Mouse (Mus musculus): ENCODE measurements at regions not wholly inside any gene's neighbourhood (a gene's known extent, or its start where the extent isn't known, plus 50 kb on each side); places are given as distances from the start of the nearest gene placed in this dataset.

DNA sequence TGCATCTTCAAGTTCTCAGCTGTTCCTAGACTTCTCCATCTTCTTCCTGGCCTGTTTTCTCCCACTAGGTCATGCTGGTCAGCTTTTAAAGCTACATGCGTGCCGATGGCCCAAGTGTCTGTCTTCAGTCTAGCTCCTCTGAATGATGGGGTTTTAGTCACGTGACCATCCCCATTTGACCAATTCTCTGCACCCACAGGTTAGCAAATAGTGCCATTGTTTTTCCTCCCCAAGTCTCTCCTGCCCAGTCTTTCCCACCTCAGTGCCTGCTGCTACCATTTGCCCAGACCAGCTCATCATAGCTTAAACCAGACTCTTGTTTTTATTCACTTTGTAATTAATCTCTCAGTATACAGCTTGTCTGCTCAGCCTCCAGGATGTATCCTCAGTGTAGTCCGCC is 62.3 kb downstream of the Zfp706 start:
- no peak overlapping the region for H3K9ac ChIP-seq (replicated peaks; ENCODE audit: low read depth, low read length)
- ATAC-seq (ENCODE audit: insufficient number of reproducible peaks, insufficient read depth, low FRiP score, low read depth): no peak
- 88% methylated on average over 4 of the region's 4 CpGs for WGBS
- no peaks in the 10 kb centered on the region for H3K9me3 ChIP-seq (ENCODE audit: control insufficient read depth, low read depth, low read length)
- no peak overlapping the region for H3K27ac ChIP-seq (ENCODE audit: low read length)
- no peak overlapping the region for H3K4me2 ChIP-seq (replicated peaks; ENCODE audit: low read depth, low read length)
- no peak overlapping the region for H3K4me3 ChIP-seq (ENCODE audit: low read depth, low read length)
- peaks cover 5% of the 10 kb centered on the region; the same call in 1 of the 2 replicates for H3K4me1 ChIP-seq (ENCODE audit: control insufficient read depth, insufficient read depth, low read length)
- H3K27me3 ChIP-seq (ENCODE audit: control insufficient read depth, insufficient read depth, low read length): no peaks in the 10 kb centered on the region
- H3K36me3 ChIP-seq (ENCODE audit: control insufficient read depth, insufficient read depth, low read length): no peaks in the 10 kb centered on the region

DNA sequence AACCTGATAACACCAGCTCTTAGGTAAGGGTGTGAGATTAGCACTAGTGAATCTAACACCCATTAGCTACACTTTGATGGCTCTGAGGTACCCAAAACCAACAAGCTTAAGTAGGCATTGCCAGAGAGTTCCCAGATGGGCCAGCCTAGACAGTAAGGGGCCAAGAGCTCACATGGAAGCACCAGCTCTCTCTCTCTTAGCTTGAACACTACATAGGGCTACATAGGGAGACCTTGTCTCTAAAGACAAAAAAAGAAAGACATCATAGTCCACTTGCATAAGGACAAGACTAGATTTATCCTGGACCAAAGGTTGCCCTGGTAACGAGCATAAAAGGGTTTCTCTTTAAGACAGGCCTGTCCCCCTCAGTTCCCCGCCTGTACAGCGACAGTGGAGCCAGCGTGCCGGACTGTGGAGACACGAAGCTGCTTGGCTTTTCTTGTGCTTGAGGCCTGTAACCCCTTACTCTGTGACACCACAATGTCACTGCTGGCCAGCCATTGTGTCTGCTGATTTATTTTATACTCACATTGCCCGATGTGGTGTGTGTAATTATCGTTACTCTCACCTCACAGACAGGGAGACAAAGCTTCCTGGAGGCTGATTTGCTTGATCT is 62.9 kb downstream of the Zfp706 start:
- peaks cover 5% of the 10 kb centered on the region; the same call in 1 of the 2 replicates for H3K4me1 ChIP-seq (ENCODE audit: control insufficient read depth, insufficient read depth, low read length)
- H3K27ac ChIP-seq (ENCODE audit: low read length): no peak overlapping the region
- H3K27me3 ChIP-seq (ENCODE audit: control insufficient read depth, insufficient read depth, low read length): no peaks in the 10 kb centered on the region
- no peaks in the 10 kb centered on the region for H3K9me3 ChIP-seq (ENCODE audit: control insufficient read depth, low read depth, low read length)
- no peaks in the 10 kb centered on the region for H3K36me3 ChIP-seq (ENCODE audit: control insufficient read depth, insufficient read depth, low read length)
- H3K9ac ChIP-seq (replicated peaks; ENCODE audit: low read depth, low read length): no peak overlapping the region
- no peak for ATAC-seq (ENCODE audit: insufficient number of reproducible peaks, insufficient read depth, low FRiP score, low read depth)
- no peak overlapping the region for H3K4me3 ChIP-seq (ENCODE audit: low read depth, low read length)
- no peak overlapping the region for H3K4me2 ChIP-seq (replicated peaks; ENCODE audit: low read depth, low read length)
- WGBS: 81% methylated on average over 8 of the region's 8 CpGs

DNA sequence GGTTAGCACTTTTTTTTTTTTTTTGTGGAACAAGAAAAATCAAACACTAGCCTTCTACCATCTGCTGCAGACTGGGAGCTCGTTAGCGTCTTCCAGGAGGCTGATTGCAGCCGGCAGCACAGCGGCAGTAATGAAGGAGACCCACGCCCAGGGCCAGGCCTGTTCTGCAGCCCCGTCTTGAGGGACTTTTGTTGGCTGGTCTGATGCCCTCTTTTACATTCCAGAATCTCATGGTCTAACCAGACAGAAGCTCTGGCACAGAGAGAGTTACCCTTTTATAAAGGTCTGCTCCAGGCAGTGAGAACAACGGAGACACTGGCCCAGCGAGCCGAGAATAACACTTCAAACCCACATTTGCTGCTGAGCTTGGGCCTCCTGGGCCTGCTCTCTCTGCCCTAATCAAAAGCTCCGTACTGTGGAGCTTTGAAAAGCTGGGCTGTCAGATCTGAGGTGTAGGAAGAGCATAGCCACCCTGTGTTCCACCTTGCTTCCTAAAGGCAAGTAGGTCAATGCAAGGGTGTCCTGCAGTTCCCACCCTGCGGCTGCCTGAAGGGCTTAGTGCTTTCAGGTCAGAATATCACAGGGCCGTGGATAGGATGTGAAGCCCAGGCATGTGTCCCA is 64.0 kb downstream of the Zfp706 start:
- ATAC-seq (ENCODE audit: insufficient number of reproducible peaks, insufficient read depth, low FRiP score, low read depth): no peak
- Histone ChIP-seq H3K9ac (replicated peaks; ENCODE audit: low read depth, low read length) (no peak overlapping the region), H3K4me2 (replicated peaks; ENCODE audit: low read depth, low read length) (no peak overlapping the region), H3K27me3 (ENCODE audit: control insufficient read depth, insufficient read depth, low read length) (no peaks in the 10 kb centered on the region), H3K27ac (ENCODE audit: low read length) (no peak overlapping the region), H3K4me1 (ENCODE audit: control insufficient read depth, insufficient read depth, low read length) (peaks cover 10% of the 10 kb centered on the region; the same call in 1 of the 2 replicates), H3K36me3 (ENCODE audit: control insufficient read depth, insufficient read depth, low read length) (no peaks in the 10 kb centered on the region), H3K4me3 (ENCODE audit: low read depth, low read length) (no peak overlapping the region), H3K9me3 (ENCODE audit: control insufficient read depth, low read depth, low read length) (no peaks in the 10 kb centered on the region)
- WGBS: 47% methylated on average over 12 of the region's 12 CpGs

DNA sequence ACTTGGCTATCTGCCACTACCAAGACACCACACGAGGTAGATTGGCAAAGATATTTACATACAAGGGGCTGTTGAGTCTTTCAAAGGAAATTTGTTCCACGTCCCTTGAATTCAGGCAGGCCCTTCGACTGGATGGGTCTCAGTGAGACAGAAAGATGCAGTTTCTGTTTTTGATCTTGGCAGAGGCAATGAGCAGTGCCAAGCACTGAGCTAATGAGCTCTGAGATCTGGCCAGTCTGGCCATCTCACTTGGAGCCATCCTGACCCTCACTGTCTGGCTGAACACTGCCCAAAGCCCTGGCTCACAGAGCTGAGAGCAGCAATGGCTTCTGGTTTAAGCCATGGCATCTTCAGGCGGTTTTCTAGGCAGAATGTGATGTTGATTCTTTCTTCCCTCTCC is 65.3 kb downstream of the Zfp706 start:
- no peaks in the 10 kb centered on the region for H3K36me3 ChIP-seq (ENCODE audit: control insufficient read depth, insufficient read depth, low read length)
- WGBS: 70% methylated on average over 4 of the region's 4 CpGs
- no peak overlapping the region for H3K27ac ChIP-seq (ENCODE audit: low read length)
- H3K9me3 ChIP-seq (ENCODE audit: control insufficient read depth, low read depth, low read length): no peaks in the 10 kb centered on the region
- H3K27me3 ChIP-seq (ENCODE audit: control insufficient read depth, insufficient read depth, low read length): no peaks in the 10 kb centered on the region
- peaks cover 14% of the 10 kb centered on the region; the same call in 1 of the 2 replicates for H3K4me1 ChIP-seq (ENCODE audit: control insufficient read depth, insufficient read depth, low read length)
- H3K4me3 ChIP-seq (ENCODE audit: low read depth, low read length): no peak overlapping the region
- ATAC-seq (ENCODE audit: insufficient number of reproducible peaks, insufficient read depth, low FRiP score, low read depth): no peak
- H3K4me2 ChIP-seq (replicated peaks; ENCODE audit: low read depth, low read length): no peak overlapping the region
- H3K9ac ChIP-seq (replicated peaks; ENCODE audit: low read depth, low read length): no peak overlapping the region

DNA sequence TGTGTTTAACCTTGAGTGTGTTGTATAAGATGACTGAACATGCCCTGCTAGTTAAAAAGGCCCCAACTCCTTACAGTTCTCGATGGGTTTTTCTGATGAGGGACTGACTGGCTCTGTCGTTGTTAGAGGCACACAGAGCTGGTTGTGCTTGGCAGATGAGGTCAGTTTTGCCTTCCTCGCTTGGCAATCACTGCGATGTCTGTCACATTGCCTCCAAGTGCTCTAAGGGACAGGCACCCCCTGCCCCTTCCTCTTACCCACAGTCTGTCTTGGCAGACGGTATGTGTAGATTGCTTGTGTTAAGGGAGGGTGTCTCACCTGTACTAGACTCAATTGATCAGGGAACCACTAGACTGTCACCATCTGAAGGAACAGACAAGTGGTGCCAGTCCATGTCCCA is 65.8 kb downstream of the Zfp706 start:
- ATAC-seq (ENCODE audit: insufficient number of reproducible peaks, insufficient read depth, low FRiP score, low read depth): no peak
- peaks cover 14% of the 10 kb centered on the region; the same call in 1 of the 2 replicates for H3K4me1 ChIP-seq (ENCODE audit: control insufficient read depth, insufficient read depth, low read length)
- H3K4me3 ChIP-seq (ENCODE audit: low read depth, low read length): no peak overlapping the region
- 86% methylated on average over 5 of the region's 5 CpGs for WGBS
- no peaks in the 10 kb centered on the region for H3K9me3 ChIP-seq (ENCODE audit: control insufficient read depth, low read depth, low read length)
- H3K27ac ChIP-seq (ENCODE audit: low read length): no peak overlapping the region
- no peaks in the 10 kb centered on the region for H3K27me3 ChIP-seq (ENCODE audit: control insufficient read depth, insufficient read depth, low read length)
- no peak overlapping the region for H3K4me2 ChIP-seq (replicated peaks; ENCODE audit: low read depth, low read length)
- no peaks in the 10 kb centered on the region for H3K36me3 ChIP-seq (ENCODE audit: control insufficient read depth, insufficient read depth, low read length)
- no peak overlapping the region for H3K9ac ChIP-seq (replicated peaks; ENCODE audit: low read depth, low read length)

DNA sequence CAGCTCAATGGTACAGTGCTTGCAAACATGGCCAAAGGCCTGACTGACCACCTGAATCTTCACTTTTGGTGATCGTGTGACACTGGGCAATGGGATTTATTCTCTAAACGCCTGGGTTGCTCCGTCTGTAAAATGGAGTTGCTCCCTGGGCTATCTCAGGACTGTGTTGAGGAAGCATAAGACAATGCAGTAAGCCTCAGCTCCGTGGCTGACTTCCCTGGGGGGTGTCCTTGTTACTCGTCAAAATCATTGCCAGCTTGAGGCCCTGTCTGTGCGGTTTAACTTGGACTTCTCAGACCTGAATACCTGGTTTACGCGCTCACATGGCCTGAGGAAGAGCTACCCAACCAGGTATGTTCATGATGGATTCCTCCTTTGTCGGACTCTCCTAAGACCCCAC is 68.0 kb downstream of the Zfp706 start:
- Histone ChIP-seq H3K9me3 (ENCODE audit: control insufficient read depth, low read depth, low read length) (no peaks in the 10 kb centered on the region), H3K27me3 (ENCODE audit: control insufficient read depth, insufficient read depth, low read length) (no peaks in the 10 kb centered on the region), H3K27ac (ENCODE audit: low read length) (no peak overlapping the region), H3K9ac (replicated peaks; ENCODE audit: low read depth, low read length) (no peak overlapping the region), H3K4me1 (ENCODE audit: control insufficient read depth, insufficient read depth, low read length) (peaks cover 14% of the 10 kb centered on the region; the same call in 1 of the 2 replicates), H3K4me3 (ENCODE audit: low read depth, low read length) (no peak overlapping the region), H3K36me3 (ENCODE audit: control insufficient read depth, insufficient read depth, low read length) (no peaks in the 10 kb centered on the region), H3K4me2 (replicated peaks; ENCODE audit: low read depth, low read length) (no peak overlapping the region)
- 75% methylated on average over 9 of the region's 9 CpGs for WGBS
- ATAC-seq (ENCODE audit: insufficient number of reproducible peaks, insufficient read depth, low FRiP score, low read depth): no peak

DNA sequence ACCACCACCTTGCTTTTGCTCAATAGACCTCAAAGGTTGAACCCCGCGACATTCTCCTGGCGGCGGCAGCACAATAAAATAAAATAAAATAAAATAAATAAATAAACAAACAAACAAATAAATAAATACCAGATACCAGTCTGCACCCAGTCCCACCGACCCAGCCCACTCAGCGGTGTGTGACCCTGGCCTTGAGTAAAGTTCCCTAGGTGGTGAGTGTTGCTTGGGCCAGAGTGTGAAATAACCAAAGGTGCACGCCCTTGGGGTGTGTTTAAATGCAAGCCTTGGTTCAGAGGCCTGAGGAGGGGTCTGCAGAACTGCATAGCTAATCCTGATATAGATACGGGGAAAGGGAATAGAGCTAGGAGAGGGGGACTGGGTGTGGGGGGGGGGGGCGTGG is 68.4 kb downstream of the Zfp706 start:
- 30% methylated on average over 9 of the region's 9 CpGs for WGBS
- no peak for ATAC-seq (ENCODE audit: insufficient number of reproducible peaks, insufficient read depth, low FRiP score, low read depth)
- Histone ChIP-seq H3K27me3 (ENCODE audit: control insufficient read depth, insufficient read depth, low read length) (no peaks in the 10 kb centered on the region), H3K4me2 (replicated peaks; ENCODE audit: low read depth, low read length) (peak overlapping the region; percentile 57), H3K36me3 (ENCODE audit: control insufficient read depth, insufficient read depth, low read length) (no peaks in the 10 kb centered on the region), H3K9me3 (ENCODE audit: control insufficient read depth, low read depth, low read length) (no peaks in the 10 kb centered on the region), H3K9ac (replicated peaks; ENCODE audit: low read depth, low read length) (peak overlapping the region; percentile 52), H3K4me1 (ENCODE audit: control insufficient read depth, insufficient read depth, low read length) (peaks cover 14% of the 10 kb centered on the region; the same call in 1 of the 2 replicates), H3K4me3 (ENCODE audit: low read depth, low read length) (peak overlapping the region; percentile 44), H3K27ac (ENCODE audit: low read length) (peak overlapping the region; percentile 27; the same call in 1 of the 2 replicates)

DNA sequence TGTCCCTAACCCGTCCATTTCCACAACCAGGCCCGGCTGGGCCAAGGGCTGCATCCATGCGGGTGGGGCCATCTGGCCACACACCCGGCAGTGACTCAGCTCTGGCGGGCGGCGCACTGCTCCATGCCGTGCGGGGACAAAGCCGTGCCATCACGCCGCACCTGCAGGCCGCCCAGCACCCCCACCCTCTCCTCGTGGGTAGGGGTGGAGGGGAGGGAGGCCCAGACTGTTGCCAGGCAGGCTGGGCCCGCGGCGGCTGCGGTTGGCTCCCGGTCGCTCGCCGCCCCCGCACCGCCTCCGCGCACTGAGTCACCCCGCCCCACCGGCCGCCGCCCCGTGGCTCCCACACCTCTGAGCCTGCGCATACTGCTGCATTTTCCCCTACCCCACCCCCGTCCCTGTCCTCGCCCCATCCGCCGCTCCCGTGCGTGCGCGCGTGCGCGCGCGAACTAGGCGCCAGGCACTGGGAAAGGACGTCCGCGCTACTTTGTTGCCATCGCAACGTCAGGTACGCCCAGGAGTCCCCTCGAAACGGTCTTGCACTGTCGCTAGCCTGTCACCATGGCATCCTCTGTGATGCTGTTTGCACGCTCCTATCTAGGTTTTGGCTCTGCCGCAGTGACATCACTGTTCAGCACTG is 68.9 kb downstream of the Zfp706 start:
- peak; percentile 94 for ATAC-seq (ENCODE audit: insufficient number of reproducible peaks, insufficient read depth, low FRiP score, low read depth)
- H3K4me3 ChIP-seq (ENCODE audit: low read depth, low read length): peak overlapping the region; percentile 44
- peak overlapping the region; percentile 57 for H3K4me2 ChIP-seq (replicated peaks; ENCODE audit: low read depth, low read length)
- H3K4me1 ChIP-seq (ENCODE audit: control insufficient read depth, insufficient read depth, low read length): peaks cover 11% of the 10 kb centered on the region; the same call in 1 of the 2 replicates
- H3K9me3 ChIP-seq (ENCODE audit: control insufficient read depth, low read depth, low read length): no peaks in the 10 kb centered on the region
- H3K27me3 ChIP-seq (ENCODE audit: control insufficient read depth, insufficient read depth, low read length): no peaks in the 10 kb centered on the region
- under 1% methylated on average over 49 of the region's 57 CpGs for WGBS
- H3K27ac ChIP-seq (ENCODE audit: low read length): peak overlapping the region; percentile 90
- no peaks in the 10 kb centered on the region for H3K36me3 ChIP-seq (ENCODE audit: control insufficient read depth, insufficient read depth, low read length)
- peak overlapping the region; percentile 52 for H3K9ac ChIP-seq (replicated peaks; ENCODE audit: low read depth, low read length)
